Mouse (Mus musculus): ENCODE data around the gene Magoh. TPM values are rescaled to one million over a fixed set of nuclear protein-coding genes. Genes with fewer than 3 reads are reported as not detected.

Magoh gene
- polyA plus RNA-seq, 1 experiment from 2014 or later: 146 TPM

DNA sequence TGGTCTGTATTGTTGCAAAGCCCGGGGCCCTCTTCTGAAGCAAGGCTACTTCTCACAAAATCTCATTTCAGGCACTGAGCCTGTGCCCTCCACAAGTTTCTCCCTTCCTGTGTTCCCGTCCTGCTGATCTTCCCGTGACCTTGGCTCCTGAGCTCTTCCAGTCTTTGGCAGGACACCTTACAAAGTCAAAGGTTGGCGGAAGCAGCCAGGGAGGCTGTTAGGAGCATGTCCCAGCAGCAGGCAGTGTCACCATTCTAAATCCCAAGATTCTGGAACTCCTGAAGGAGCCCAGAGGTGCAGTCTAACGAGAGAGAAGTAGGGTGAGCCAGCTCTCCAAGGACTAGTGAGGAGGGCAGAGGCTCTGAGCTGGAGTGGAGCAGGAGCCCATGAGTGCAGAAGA, 31.0 kb upstream of the Magoh start:
- Histone ChIP-seq H3K36me3 (peaks cover 83% of the 10 kb centered on the region), H3K9ac (no peak overlapping the region), H3K4me3 (no peak overlapping the region), H3K27me3 (peaks cover 14% of the 10 kb centered on the region), H3K9me3 (no peaks in the 10 kb centered on the region), H3K4me2 (no peak overlapping the region), H3K27ac (replicated peaks) (no peak overlapping the region), H3K4me1 (replicated peaks) (peaks cover 11% of the 10 kb centered on the region)
- 87% methylated on average over 5 of the region's 5 CpGs for WGBS
- ATAC-seq (ENCODE audit: low read depth): no peak

DNA sequence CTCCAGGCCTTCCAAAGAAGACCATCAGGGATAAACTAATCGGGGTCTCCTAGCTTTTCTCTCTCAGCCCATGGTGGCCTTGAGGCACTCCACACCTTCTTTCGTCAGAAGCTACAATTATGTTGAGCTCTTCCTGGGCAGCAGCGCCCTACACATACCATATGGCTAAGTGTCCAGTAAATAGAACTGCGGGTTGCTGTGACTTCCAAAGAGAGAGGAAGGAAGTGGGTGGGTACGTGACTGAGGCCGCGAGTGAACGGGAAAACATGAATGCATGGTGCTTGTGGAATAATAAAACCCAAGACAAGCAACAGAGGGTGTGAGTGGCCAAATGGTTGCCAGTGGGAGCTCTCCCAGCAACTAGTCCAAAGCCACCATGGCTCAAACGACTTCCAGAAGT, 29.9 kb upstream of the Magoh start:
- H3K4me3 ChIP-seq: no peak overlapping the region
- no peak overlapping the region for H3K9ac ChIP-seq
- no peak overlapping the region for H3K27ac ChIP-seq (replicated peaks)
- H3K4me1 ChIP-seq (replicated peaks): peaks cover 3% of the 10 kb centered on the region
- H3K4me2 ChIP-seq: no peak overlapping the region
- 73% methylated on average over 9 of the region's 9 CpGs for WGBS
- ATAC-seq (ENCODE audit: low read depth): no peak
- no peaks in the 10 kb centered on the region for H3K9me3 ChIP-seq
- H3K36me3 ChIP-seq: peaks cover 88% of the 10 kb centered on the region
- peaks cover 14% of the 10 kb centered on the region for H3K27me3 ChIP-seq

DNA sequence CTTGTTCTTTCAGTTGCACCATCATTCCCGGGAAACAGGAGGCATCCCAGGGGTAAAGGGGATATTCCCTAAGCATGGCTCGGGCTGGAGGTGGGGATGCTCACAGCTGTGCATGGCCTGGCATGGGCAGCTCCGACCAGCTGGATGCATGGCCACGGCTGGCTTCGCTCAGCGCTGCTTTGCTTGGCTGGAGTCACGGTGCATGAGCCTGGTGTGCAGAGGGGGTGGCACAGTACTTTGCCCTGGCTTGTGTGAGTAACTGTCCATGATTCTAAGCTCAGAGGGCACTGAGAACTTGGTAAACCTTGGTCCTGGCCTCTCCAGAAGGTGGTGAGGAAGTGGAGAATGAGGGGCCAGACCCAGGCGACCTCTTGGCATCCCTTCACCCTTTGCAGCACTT, 29.5 kb upstream of the Magoh start:
- no peak for ATAC-seq (ENCODE audit: low read depth)
- Histone ChIP-seq H3K4me1 (replicated peaks) (no peaks in the 10 kb centered on the region; the same call in 1 of the 2 replicates), H3K4me2 (no peak overlapping the region), H3K36me3 (peaks cover 93% of the 10 kb centered on the region), H3K4me3 (no peak overlapping the region), H3K9me3 (no peaks in the 10 kb centered on the region), H3K9ac (no peak overlapping the region), H3K27ac (replicated peaks) (no peak overlapping the region), H3K27me3 (peaks cover 14% of the 10 kb centered on the region)
- 85% methylated on average over 8 of the region's 8 CpGs for WGBS

DNA sequence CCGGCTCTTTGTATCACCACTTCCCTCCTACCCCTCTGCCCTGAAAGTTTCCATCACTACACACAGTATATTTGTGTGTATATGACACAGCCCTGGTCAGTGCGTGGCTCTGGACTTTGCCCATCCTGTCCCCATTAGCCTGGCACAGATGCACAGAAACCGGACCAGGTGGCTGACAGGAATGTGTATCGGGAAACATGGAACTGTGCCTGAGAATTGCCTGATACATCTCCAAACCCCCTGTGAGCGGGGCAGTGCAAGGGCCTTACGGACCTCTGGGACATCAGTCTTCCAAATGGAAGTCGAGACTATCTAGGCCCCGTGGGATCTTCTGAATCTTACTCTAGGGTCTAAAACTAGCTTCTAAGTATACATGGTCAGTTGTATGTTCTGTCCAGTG, 26.2 kb upstream of the Magoh start:
- H3K27ac ChIP-seq (replicated peaks): no peak overlapping the region
- peaks cover 98% of the 10 kb centered on the region for H3K36me3 ChIP-seq
- WGBS: 94% methylated on average over 8 of the region's 8 CpGs
- no peak overlapping the region for H3K4me2 ChIP-seq
- H3K4me1 ChIP-seq (replicated peaks): no peaks in the 10 kb centered on the region; the same call in 1 of the 2 replicates
- ATAC-seq (ENCODE audit: low read depth): no peak
- no peak overlapping the region for H3K4me3 ChIP-seq
- H3K9me3 ChIP-seq: no peaks in the 10 kb centered on the region
- H3K9ac ChIP-seq: no peak overlapping the region
- H3K27me3 ChIP-seq: no peaks in the 10 kb centered on the region

DNA sequence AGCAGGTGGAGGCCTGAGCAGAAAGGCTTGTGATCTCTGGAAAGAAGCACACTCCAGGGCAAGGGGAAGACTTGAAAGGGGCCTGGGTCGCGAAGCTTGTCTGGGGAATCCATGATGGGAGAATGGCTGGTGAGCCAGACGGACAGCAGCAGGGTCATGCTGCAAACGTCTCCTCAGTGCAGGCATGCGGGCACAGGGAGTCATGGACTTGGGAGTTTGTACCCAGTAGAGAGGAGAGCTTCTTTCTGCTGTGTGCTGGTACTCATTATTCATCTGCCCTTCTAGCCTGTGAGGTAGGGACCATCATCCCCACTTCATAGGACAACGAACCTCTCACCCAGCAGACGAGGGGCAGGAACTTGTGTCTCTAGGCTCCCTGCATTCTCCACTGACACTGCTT, 25.7 kb upstream of the Magoh start:
- 95% methylated on average over 7 of the region's 7 CpGs for WGBS
- ATAC-seq (ENCODE audit: low read depth): no peak
- Histone ChIP-seq H3K27ac (replicated peaks) (no peak overlapping the region), H3K27me3 (no peaks in the 10 kb centered on the region), H3K4me1 (replicated peaks) (no peaks in the 10 kb centered on the region; the same call in 1 of the 2 replicates), H3K4me2 (no peak overlapping the region), H3K9me3 (no peaks in the 10 kb centered on the region), H3K4me3 (no peak overlapping the region), H3K9ac (no peak overlapping the region), H3K36me3 (peaks cover 98% of the 10 kb centered on the region)

DNA sequence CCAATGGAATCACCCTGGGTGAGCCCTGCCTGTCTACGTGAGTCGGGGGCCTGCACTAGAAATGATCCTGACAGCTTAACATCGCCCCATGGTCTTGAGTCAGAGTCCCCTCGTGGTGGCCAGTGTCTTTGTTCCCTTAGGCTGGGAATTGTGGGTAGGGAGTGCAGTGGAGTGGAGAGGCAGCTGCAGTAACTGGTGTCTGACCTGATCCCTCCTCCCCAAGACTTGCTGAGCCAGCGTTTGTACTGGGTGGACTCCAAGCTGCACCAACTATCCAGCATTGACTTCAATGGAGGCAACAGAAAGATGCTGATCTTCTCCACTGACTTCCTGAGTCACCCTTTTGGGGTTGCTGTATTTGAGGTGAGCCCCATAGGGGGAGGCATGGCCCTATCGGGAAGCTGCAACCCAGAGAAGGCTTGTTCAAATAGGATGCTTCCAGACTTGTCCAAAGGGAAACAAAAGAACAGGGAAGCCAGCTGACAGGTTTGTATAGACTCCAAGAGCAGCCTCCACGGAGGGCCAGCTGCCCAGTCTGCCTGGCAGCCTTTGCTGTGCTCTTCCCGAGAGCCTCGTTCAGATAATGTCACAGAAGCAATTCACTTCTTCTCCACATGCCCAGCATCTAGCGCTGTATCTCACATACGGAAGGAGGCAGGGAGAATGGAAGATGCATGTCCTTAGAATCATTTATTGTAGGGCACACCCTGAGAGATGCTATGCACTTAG, 22.4 kb upstream of the Magoh start:
- no peaks in the 10 kb centered on the region for H3K27me3 ChIP-seq
- H3K4me1 ChIP-seq (replicated peaks): no peaks in the 10 kb centered on the region
- no peak overlapping the region for H3K4me3 ChIP-seq
- H3K9ac ChIP-seq: no peak overlapping the region
- H3K36me3 ChIP-seq: peaks cover 99% of the 10 kb centered on the region
- WGBS: 76% methylated on average over 11 of the region's 11 CpGs
- H3K4me2 ChIP-seq: no peak overlapping the region
- no peaks in the 10 kb centered on the region for H3K9me3 ChIP-seq
- H3K27ac ChIP-seq (replicated peaks): no peak overlapping the region
- ATAC-seq (ENCODE audit: low read depth): no peak

DNA sequence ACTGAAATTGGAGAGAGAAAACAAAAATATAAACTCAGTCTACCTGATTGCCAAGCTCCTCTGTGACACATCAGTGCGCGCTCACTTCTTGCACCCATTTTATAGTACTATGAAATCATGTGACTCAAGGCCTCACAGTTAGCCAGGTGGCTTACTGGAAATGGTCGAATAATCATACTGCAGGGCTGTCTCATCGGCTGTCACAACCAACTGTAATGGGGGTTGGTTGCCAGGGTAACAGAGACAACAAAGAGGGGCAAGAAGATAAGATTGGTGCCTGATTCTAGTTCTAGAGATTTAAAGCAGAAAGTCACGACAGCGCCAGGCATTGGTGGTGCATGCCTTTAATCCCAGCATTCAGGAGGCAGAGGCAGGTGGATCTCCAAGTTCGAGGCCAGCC, 20.6 kb upstream of the Magoh start:
- no peak overlapping the region for H3K4me3 ChIP-seq
- no peaks in the 10 kb centered on the region for H3K9me3 ChIP-seq
- H3K4me2 ChIP-seq: no peak overlapping the region
- H3K9ac ChIP-seq: no peak overlapping the region
- H3K4me1 ChIP-seq (replicated peaks): no peaks in the 10 kb centered on the region
- WGBS: 91% methylated on average over 7 of the region's 7 CpGs
- ATAC-seq (ENCODE audit: low read depth): no peak
- H3K27ac ChIP-seq (replicated peaks): no peak overlapping the region
- H3K36me3 ChIP-seq: peaks cover 93% of the 10 kb centered on the region
- H3K27me3 ChIP-seq: no peaks in the 10 kb centered on the region

DNA sequence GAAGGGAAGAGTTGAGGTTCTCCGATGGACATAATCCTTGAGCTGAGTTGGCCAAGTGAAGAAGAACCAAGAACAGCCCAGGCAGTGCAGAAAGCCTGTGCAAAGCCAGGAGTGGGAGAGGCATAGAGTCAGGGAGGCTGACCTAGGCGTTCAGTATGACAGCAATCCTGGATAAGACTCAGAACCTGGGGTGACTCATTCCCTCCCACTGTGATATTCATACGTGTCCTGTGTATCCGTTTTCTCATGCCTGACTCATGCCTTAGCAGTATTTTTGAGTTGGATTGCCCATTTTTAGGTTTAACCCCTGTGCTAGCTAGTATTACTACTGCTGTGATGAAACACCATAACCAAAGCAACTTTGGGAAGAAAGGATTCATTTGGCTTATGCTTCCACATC, 14.7 kb upstream of the Magoh start:
- 94% methylated on average over 4 of the region's 4 CpGs for WGBS
- no peaks in the 10 kb centered on the region for H3K9me3 ChIP-seq
- no peaks in the 10 kb centered on the region for H3K4me1 ChIP-seq (replicated peaks)
- H3K9ac ChIP-seq: no peak overlapping the region
- no peaks in the 10 kb centered on the region for H3K27me3 ChIP-seq
- no peak overlapping the region for H3K4me3 ChIP-seq
- no peak overlapping the region for H3K4me2 ChIP-seq
- no peak for ATAC-seq (ENCODE audit: low read depth)
- no peak overlapping the region for H3K27ac ChIP-seq (replicated peaks)
- H3K36me3 ChIP-seq: peaks cover 79% of the 10 kb centered on the region

DNA sequence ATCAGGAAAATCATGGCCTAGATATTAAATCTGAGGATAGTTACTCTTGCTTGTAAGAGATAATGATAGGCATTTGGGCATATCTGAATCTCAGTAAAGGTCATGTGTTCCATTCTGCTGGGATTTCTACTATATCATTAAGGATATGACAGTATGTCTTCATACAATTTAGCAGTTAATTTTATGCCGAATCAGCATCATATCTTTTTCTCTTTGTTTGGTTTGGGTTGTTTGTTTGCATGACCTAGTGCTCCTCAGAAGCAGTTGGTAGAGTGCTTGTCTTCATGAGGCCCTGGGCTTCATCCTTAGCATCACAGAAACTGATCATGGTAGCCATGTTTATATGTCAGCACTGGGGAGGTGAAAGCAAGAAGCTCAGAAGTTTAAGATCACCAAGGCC, 2.1 kb downstream of the Magoh start:
- Histone ChIP-seq H3K4me3 (no peak overlapping the region), H3K27me3 (no peaks in the 10 kb centered on the region), H3K9me3 (no peaks in the 10 kb centered on the region), H3K4me1 (replicated peaks) (peaks cover 20% of the 10 kb centered on the region), H3K36me3 (peaks cover 51% of the 10 kb centered on the region), H3K27ac (replicated peaks) (no peak overlapping the region), H3K9ac (no peak overlapping the region), H3K4me2 (no peak overlapping the region)
- no peak for ATAC-seq (ENCODE audit: low read depth)
- 93% methylated on average over 1 of the region's 1 CpGs for WGBS

DNA sequence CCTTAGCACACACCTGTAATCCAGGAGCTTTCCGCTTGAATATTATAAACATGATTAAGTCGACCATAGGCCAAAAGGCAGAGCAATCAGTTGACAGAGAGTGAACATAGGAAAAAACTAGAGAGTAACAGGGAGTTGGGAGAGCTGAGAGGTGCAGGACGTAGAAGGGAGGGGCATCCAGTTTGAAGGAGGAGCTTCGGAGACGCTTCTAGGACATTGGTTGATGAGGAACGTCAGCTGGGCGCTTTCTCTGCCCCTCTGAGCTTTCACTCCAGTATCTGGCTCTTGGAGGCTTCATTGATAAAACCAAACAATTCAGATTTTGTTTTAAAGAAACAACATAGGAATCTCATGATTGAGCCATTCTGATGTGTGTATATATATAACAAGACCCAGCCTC, 6.8 kb downstream of the Magoh start:
- peaks cover 15% of the 10 kb centered on the region for H3K4me1 ChIP-seq (replicated peaks)
- no peak overlapping the region for H3K4me2 ChIP-seq
- peaks cover 58% of the 10 kb centered on the region for H3K36me3 ChIP-seq
- ATAC-seq (ENCODE audit: low read depth): no peak
- H3K4me3 ChIP-seq: no peak overlapping the region
- no peaks in the 10 kb centered on the region for H3K27me3 ChIP-seq
- H3K9ac ChIP-seq: no peak overlapping the region
- no peaks in the 10 kb centered on the region for H3K9me3 ChIP-seq
- 81% methylated on average over 7 of the region's 7 CpGs for whole genome bisulfite sequencing
- H3K27ac ChIP-seq (replicated peaks): no peak overlapping the region

DNA sequence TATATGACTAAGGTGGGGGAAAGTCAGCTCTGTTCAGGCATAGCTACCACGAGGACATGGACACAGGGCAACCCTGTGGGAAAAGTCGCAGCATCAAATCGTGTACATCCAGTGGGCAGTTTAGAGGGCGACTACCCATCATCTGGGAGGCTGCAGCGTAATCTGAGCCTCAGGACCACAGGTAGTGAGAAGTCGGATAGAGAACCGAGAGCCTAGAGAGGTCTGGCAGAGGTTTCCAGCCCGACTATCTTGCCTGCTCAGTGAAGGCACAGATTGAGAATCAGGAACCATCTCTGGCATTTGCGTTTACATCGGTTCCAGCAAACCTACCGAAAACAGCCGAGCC, 9.8 kb downstream of the Magoh start:
- no peaks in the 10 kb centered on the region for H3K27me3 ChIP-seq
- H3K27ac ChIP-seq (replicated peaks): peak overlapping the region; percentile 94
- no peaks in the 10 kb centered on the region for H3K9me3 ChIP-seq
- peaks cover 15% of the 10 kb centered on the region for H3K4me1 ChIP-seq (replicated peaks)
- peak; percentile 48 for ATAC-seq (ENCODE audit: low read depth)
- WGBS: 1% methylated on average over 12 of the region's 12 CpGs
- peaks cover 52% of the 10 kb centered on the region for H3K36me3 ChIP-seq
- peak overlapping the region; percentile 93 for H3K4me2 ChIP-seq
- H3K4me3 ChIP-seq: peak overlapping the region; percentile 60
- peak overlapping the region; percentile 86 for H3K9ac ChIP-seq

DNA sequence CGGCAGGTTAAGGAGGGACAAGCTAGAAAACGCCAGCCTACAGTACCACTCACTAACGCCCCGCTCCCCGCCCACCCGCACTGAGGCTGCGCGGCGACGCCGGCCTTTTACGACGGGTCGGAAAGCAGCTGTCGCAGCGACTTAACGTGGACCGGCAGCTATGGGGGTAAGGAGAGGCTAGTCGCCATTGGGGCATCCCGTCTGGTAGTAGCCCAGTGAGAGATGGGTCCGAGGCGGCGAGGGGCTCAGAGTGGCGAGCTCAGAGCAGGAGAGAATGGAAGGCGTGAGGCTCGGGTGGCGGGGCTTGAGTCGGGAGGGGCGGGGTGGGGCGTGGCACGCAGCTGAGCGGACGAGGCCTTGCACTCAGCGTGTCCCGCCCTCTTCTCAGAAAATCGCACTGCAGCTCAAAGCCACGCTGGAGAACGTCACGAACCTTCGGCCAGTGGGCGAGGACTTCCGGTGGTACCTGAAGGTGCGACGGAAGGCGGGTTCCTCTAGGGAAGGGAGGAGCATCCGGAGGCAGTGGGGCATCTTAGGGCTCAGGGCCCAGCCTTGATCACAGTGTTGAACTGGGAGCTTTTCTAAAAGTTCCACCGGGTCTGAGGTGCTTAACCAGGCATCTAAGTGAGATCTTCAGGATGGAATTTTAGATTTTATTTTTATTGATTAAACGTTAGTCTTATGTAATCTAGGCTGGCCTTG, 10.3 kb downstream of the Magoh start, which contains the start of gene 0610037L13Rik:
Gene 0610037L13Rik, plus strand, starts transcription at position 83 of the 702 bp plus-strand sequence.
- H3K4me1 ChIP-seq (replicated peaks): peaks cover 15% of the 10 kb centered on the region
- peak within 1 kb of the TSS; percentile 86 for H3K9ac ChIP-seq
- H3K9me3 ChIP-seq: no peaks in the 10 kb centered on the region
- H3K27me3 ChIP-seq: no peaks in the 10 kb centered on the region
- H3K36me3 ChIP-seq: peaks cover 52% of the 10 kb centered on the region
- peak within 1 kb of the TSS; percentile 93 for H3K4me2 ChIP-seq
- ATAC-seq (ENCODE audit: low read depth): peak; percentile 96
- peak within 1 kb of the TSS; percentile 94 for H3K27ac ChIP-seq (replicated peaks)
- H3K4me3 ChIP-seq: peak within 1 kb of the TSS; percentile 60
- under 1% methylated on average over 48 of the region's 48 CpGs for WGBS

All from neural tube, embryonic 13.5 days (tissue).